Mouse (Mus musculus) forebrain, embryonic 10.5 days (tissue): Measurements from ENCODE around the gene Zfp266. TPM values are rescaled to one million over a fixed set of nuclear protein-coding genes. Genes with fewer than 3 reads are reported as not detected.

ENCODE experiments used
- DNase-seq: peaks from one replicate; pipeline ENCODE4 v3.0.0-alpha.2; 2017; ENCODE audit warnings: low spot score; ENCODE audit errors: extremely low spot score
- H3K27ac ChIP-seq: fragments of 300-500 bp; sonication (generic); 2 replicates; pipeline ENCODE4 v1.5.1; 2016; ENCODE audit warnings: mild to moderate bottlenecking
- H3K27me3 ChIP-seq: fragments of 300-500 bp; sonication (generic); 2 replicates; pipeline ENCODE4 v1.6.1; 2016; ENCODE audit warnings: mild to moderate bottlenecking; ENCODE audit not compliant: poor library complexity, severe bottlenecking
- H3K36me3 ChIP-seq: fragments of 300-500 bp; sonication (generic); replicated peaks from 2 replicates; pipeline ENCODE4 v1.6.1; 2016; ENCODE audit warnings: mild to moderate bottlenecking, moderate library complexity
- H3K4me1 ChIP-seq: fragments of 300-500 bp; sonication (generic); 2 replicates; pipeline ENCODE4 v1.6.1; 2016
- H3K4me3 ChIP-seq: fragments of 300-500 bp; sonication (generic); 2 replicates; pipeline ENCODE4 v1.5.1; 2016; ENCODE audit warnings: mild to moderate bottlenecking, moderate library complexity
- H3K9me3 ChIP-seq: fragments of 300-500 bp; sonication (generic); 2 replicates; pipeline ENCODE4 v1.6.1; 2016; ENCODE audit warnings: mild to moderate bottlenecking, moderate library complexity
- WGBS: fragments of 180-500 bp; shearing (Covaris S2); methylation state at CpG from one replicate; pipeline ENCODE4 v1.1.7; 2016; 5-methylcytosine and 5-hydroxymethylcytosine counted together
- polyA plus RNA-seq: library from polyadenylated mRNA; unstranded; fragments of >200 nt; fragmentation: Nextera tagmentation; extraction: Ambion mirVana; gene quantifications from 2 replicates; pipeline ENCODE4 v1.2.1, GENCODE M21; 2016

Zfp266 gene
- polyA plus RNA-seq, 1 experiment from 2014 or later = 134 TPM

DNA sequence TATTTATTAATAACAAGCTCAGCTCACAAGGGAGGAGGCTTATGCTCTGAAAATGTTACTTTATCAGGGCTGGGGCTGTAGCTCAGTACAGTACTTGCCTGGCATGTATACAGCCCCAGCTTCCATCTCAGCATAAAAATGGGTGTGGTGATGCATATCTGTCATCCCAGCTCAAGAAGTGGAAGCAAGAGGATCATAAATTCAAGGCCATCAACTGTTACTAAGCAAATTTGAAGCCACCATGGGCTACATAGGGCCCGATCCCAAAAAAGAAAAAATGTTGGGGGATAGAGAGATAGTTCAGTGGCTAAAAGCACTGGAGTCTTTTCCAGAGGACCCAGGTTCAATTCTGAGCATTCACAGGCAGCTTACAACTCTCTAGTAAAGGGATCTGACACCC is 44.6 kb downstream of the Zfp266 start:
- peaks cover 89% of the 10 kb centered on the region for H3K36me3 ChIP-seq

GRCm38 (mm10) chr9:20466761-20467442 is 54.3 kb downstream of the Zfp266 start:
- H3K9me3 ChIP-seq = peaks cover 22% of the 10 kb centered on the region
- H3K4me1 ChIP-seq = no peaks in the 10 kb centered on the region
- no peak overlapping the region for H3K4me3 ChIP-seq
- 57% methylated on average over 7 of the region's 7 CpGs for WGBS
- no peaks in the 10 kb centered on the region for H3K27me3 ChIP-seq
- no peak overlapping the region for H3K27ac ChIP-seq
- peak; percentile 24 for DNase-seq
- peaks cover 34% of the 10 kb centered on the region for H3K36me3 ChIP-seq

More for the DNA sequence above, 44.6 kb downstream of the Zfp266 start:
- Histone ChIP-seq H3K9me3 (no peaks in the 10 kb centered on the region; the same call in 1 of the 2 replicates), H3K27me3 (no peaks in the 10 kb centered on the region), H3K4me3 (no peak overlapping the region), H3K4me1 (no peaks in the 10 kb centered on the region), H3K27ac (no peak overlapping the region)
- 89% methylated on average over 1 of the region's 1 CpGs for WGBS
- no peak for DNase-seq

DNA sequence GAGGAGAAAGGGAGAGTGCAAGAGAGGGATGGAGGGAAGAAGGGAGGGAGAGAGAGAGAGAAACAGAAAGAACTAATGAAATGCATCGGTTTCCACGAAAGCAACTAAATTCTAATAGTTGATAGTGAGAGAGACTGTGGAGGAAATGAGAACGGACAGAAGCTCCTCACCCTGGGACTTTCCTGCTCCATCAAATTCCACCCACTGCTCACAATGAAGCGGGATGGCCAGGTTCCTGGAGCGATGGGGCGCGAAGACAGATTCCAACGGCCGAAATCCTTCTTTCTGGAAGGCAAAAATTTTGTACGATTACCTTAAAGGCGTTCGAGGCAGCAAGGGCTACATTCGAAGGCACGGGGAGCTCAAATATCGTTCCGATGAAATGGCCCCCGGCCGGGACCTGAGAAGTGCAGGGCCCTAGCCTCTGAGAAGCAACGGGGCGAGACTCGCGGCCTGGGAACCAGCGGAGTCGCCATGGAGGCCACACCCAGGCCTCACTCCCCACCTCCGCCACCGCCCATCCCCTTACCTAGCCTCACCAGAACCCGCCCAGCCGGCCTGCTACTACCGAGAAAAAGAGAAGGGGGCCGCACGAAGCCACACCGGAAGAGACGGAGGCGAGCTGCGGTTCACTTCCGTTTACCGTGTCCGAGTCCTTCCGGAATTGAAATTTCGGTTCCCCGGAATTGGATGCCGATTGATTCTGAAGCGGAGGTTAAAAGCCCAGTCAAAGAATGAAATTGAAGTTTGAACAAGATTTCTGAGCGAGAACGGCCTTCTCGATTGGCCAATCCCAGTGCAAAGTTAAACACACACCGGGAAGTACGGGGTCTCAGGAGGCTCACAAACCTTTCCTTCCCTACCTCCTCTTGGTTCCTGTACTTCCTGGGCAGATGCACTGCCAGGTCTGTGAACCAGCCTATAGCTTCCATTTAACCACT is 61.6 kb downstream of the Zfp266 start, which contains the start of gene Zfp26:
Gene Zfp26 (minus strand): TSS at position 786 of the 941 bp plus-strand sequence.
- H3K9me3 ChIP-seq = no peaks in the 10 kb centered on the region
- no peaks in the 10 kb centered on the region for H3K27me3 ChIP-seq
- peak within 1 kb of the TSS; percentile 97 for H3K27ac ChIP-seq
- H3K4me1 ChIP-seq = peaks cover 17% of the 10 kb centered on the region
- peak; percentile 77 for DNase-seq
- WGBS = under 1% methylated on average over 48 of the region's 48 CpGs
- H3K4me3 ChIP-seq = peak within 1 kb of the TSS; percentile 88
- H3K36me3 ChIP-seq = peaks cover 38% of the 10 kb centered on the region

GRCm38 (mm10) chr9:20453647-20454046 is 67.6 kb downstream of the Zfp266 start:
- Histone ChIP-seq H3K4me1 (peaks cover 6% of the 10 kb centered on the region), H3K36me3 (peaks cover 92% of the 10 kb centered on the region), H3K9me3 (peaks cover 5% of the 10 kb centered on the region; the same call in 1 of the 2 replicates), H3K27me3 (no peaks in the 10 kb centered on the region), H3K27ac (no peak overlapping the region), H3K4me3 (no peak overlapping the region)
- WGBS = 94% methylated on average over 4 of the region's 4 CpGs
- DNase-seq = no peak

- Histone ChIP-seq H3K4me1 (no peaks in the 10 kb centered on the region), H3K4me3 (no peak overlapping the region), H3K9me3 (peaks cover 5% of the 10 kb centered on the region; the same call in 1 of the 2 replicates), H3K27me3 (no peaks in the 10 kb centered on the region), H3K27ac (no peak overlapping the region), H3K36me3 (peaks cover 94% of the 10 kb centered on the region)
- WGBS = 93% methylated on average over 1 of the region's 1 CpGs
- no peak for DNase-seq
These were observed 69.7 kb downstream of the Zfp266 start for GRCm38 (mm10) chr9:20451493-20451892.

Other genes starting within 250 kb of the Zfp266 start
- gene Olfr39, start 239.1 kb downstream of the Zfp266 start, polyA plus RNA-seq = not detected in 2 replicates
- not detected in 2 replicates for gene Olfr873, start 222.9 kb downstream of the Zfp266 start, polyA plus RNA-seq
- not detected in 2 replicates for gene Olfr18, start 185.3 kb downstream of the Zfp266 start, polyA plus RNA-seq
- 27.7 and 30.6 TPM in 2 replicates for gene Zfp560, start 136.2 kb downstream of the Zfp266 start, polyA plus RNA-seq
- gene Zfp26, start 61.3 kb downstream of the Zfp266 start, polyA plus RNA-seq = 25.6 and 27.3 TPM in 2 replicates
- 26.1 and 26.6 TPM in 2 replicates for gene Zfp426, start 28.7 kb downstream of the Zfp266 start, polyA plus RNA-seq
- gene Zfp846, start 59.9 kb upstream of the Zfp266 start, polyA plus RNA-seq = 17.1 and 17.6 TPM in 2 replicates
- gene Ubl5, start 121.5 kb upstream of the Zfp266 start, polyA plus RNA-seq = 356 and 383 TPM in 2 replicates
- gene Fbxl12, start 123.3 kb upstream of the Zfp266 start, polyA plus RNA-seq = 18.4 and 19.0 TPM in 2 replicates
- gene Pin1, start 130.7 kb upstream of the Zfp266 start, polyA plus RNA-seq = 86.3 and 86.4 TPM in 2 replicates
- 10.4 and 14.0 TPM in 2 replicates for gene Olfm2, start 224.9 kb upstream of the Zfp266 start, polyA plus RNA-seq